Mouse (Mus musculus) layer of hippocampus, postnatal 14 days (tissue): ENCODE measurements around the gene Gm10413. TPM values are rescaled to one million over a fixed set of nuclear protein-coding genes. Genes with fewer than 3 reads are reported as not detected.
"Not testable (repeated sequence)": the region's sequence is repeated elsewhere in the genome, so short reads cannot be mapped to it uniquely, and the experiment has no call there.

Source experiments
- DNase-seq, 2 experiments: peaks; one replicate each; pipeline ENCODE4 v3.0.0; 2021 to 2022; ENCODE audit warnings: low spot score in 2 of 2, mixed read lengths in 1 of 2
- long read RNA-seq, 2 experiments: library from polyadenylated mRNA; stranded (forward); transcript quantifications; one replicate each; pipeline ENCODE4 v2.0.0; 2021
- total RNA-seq, 2 experiments: library from RNA; stranded (reverse); gene quantifications; 2 replicates each; pipeline ENCODE4 v1.2.3; 2021

The Gm10413 gene
- total RNA-seq, result not detected
- long read RNA-seq, experiment 1, result 0 reads
- long read RNA-seq, experiment 2, result 0 reads

DNA sequence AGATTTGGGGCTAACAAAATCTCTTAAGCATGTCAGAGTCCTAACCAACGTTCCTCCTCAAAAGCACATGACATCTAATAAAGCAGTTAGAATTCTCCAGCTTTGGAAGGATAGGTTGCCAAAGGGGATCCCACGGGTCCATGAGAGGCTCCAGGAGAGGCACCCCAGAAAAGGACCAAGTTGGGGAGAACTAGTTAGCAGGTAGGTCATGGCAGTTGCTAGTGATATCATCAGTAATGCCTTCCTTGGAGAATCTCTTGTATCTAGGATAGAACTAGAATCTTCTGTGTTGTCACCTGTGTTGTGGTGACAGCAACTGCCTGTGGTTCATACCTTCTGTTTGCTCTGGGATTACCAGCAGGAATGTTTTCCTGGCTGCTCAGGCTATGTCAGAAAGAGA lies at the start of gene Gm10413:
Gm10413 (plus strand) TSS at position 301 of the 400 bp plus-strand sequence.
- not testable (repeated sequence) for DNase-seq

DNA sequence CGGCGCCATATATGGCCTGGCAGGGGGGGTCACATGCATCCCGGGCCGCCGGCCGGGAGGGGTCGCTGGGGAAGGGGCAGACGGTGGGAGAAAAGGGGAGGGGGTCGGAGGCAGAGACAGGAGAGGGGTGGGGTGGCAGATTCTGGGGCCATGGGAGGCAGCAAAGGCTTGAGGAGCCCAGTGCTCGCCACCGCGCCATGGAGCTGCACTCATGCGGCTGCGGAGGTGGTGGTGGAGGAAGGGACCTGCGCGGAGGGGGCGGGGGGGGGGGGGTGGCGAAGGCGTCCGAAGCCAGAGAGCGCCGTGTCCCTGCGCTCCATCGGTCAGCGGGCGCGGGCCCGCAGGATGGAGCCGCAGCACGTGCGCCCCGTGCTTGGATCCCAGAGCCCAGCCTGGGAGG lies 17.4 kb downstream of the Gm10413 start, which contains the start of gene Gm10409:
Gm10409 (plus strand) TSS at position 301 of the 400 bp plus-strand sequence.
- not testable (repeated sequence) for DNase-seq

DNA sequence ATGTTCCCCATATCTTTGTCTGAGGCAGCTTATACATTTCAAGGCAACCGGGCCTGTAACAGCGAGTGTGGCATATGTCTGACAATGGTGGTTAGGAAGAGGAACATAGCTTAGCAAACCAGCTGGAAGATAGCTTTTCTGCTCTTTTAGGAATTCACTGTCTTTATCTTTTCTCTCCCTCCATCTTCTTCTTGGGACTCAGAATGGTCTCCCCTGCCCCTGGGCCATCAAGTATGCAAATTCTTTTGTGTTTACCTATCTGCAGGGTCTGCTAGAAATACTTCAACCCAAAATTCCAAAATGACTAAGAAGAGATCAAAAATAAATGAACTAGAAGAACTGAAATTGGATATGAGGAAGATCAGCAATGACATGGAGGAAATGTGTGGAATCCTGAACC lies 32.9 kb downstream of the Gm10413 start, which contains the start of gene Gm3005:
Gm3005 (plus strand) TSS at position 301 of the 400 bp plus-strand sequence.
- not testable (repeated sequence) for DNase-seq

DNA sequence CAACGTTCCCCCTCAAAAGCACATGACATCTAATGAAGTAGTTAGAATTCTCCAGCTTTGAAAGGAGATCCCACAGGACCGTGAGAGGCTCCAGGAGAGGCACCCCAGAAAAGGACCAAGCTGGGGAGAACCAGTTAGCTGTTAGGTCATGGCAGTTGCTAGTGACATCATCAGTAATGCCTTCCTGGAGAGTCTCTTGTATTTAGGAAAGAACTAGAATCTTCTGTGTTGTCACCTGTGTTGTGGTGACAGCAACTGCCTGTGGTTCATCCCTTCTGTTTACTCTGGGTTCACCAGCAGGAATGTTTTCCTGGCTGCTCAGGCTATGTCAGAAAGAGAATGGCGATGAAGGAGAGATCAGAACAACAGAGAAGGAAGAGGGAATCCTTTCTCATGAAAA lies 54.2 kb downstream of the Gm10413 start, which contains the start of gene Gm10408:
Gm10408 (plus strand) TSS at position 301 of the 400 bp plus-strand sequence.
- DNase-seq, result not testable (repeated sequence)

Other genes with a start within 250 kb of the Gm10413 start
- not detected for gene Gm5795, start 206.8 kb upstream of the Gm10413 start, total RNA-seq
- gene D830030K20Rik, start 186.6 kb upstream of the Gm10413 start, total RNA-seq, result 1 to 10 TPM; 5.0 TPM
- not detected for gene Gm2956, start 62.5 kb upstream of the Gm10413 start, total RNA-seq
- 1 to 10 TPM; 4.4 to 4.7 TPM for gene Gm10409, start 17.5 kb downstream of the Gm10413 start, total RNA-seq
- 1 to 10 TPM; 1.4 to 2.0 TPM for gene Gm3005, start 33.0 kb downstream of the Gm10413 start, total RNA-seq
- gene Gm10408, start 54.3 kb downstream of the Gm10413 start, total RNA-seq, result not detected
- gene Gm3012, start 239.4 kb downstream of the Gm10413 start, total RNA-seq, result not detected